Mouse (Mus musculus) small intestine, adult 2 months (tissue): ENCODE data around the gene Gm17267. TPM values are rescaled to one million over a fixed set of nuclear protein-coding genes. Genes with fewer than 3 reads are reported as not detected.
"Not testable (repeated sequence)": the region's sequence is repeated elsewhere in the genome, so short reads cannot be mapped to it uniquely, and the experiment has no call there.

ENCODE experiments used
- H3K27ac ChIP-seq: fragments of 200-500 bp; 2 replicates; pipeline ENCODE4 v1.5.1; 2012; ENCODE audit warnings: low read depth, low read length, control low read depth, inconsistent platforms; ENCODE audit not compliant: insufficient read depth
- H3K27me3 ChIP-seq: fragments of 200-500 bp; 2 replicates; pipeline ENCODE4 v1.6.1; 2012; ENCODE audit warnings: mild to moderate bottlenecking, moderate library complexity, low read length, inconsistent platforms; ENCODE audit not compliant: control insufficient read depth, insufficient read depth
- H3K36me3 ChIP-seq: fragments of 200-500 bp; 2 replicates; pipeline ENCODE4 v1.6.1; 2012; ENCODE audit warnings: mild to moderate bottlenecking, low read length, control low read depth, inconsistent platforms; ENCODE audit not compliant: control insufficient read depth, insufficient read depth
- H3K4me1 ChIP-seq: fragments of 200-500 bp; 2 replicates; pipeline ENCODE4 v1.6.1; 2012; ENCODE audit warnings: low read length, inconsistent platforms, mixed read lengths; ENCODE audit not compliant: control insufficient read depth, insufficient read depth, insufficient read length
- H3K4me3 ChIP-seq: fragments of 200-500 bp; 2 replicates; pipeline ENCODE4 v1.5.1; 2012; ENCODE audit warnings: low read depth, mild to moderate bottlenecking, control low read depth, inconsistent platforms, low read length, moderate library complexity
- WGBS: fragments of 180-500 bp; shearing (Covaris S2); methylation state at CpG from one replicate; pipeline ENCODE4 v1.1.7; 2018; 5-methylcytosine and 5-hydroxymethylcytosine counted together
- polyA plus RNA-seq: library from polyadenylated mRNA; depleted of rRNA; stranded (reverse); fragments of >200 nt; gene quantifications from 2 replicates; pipeline ENCODE4 v1.2.3, GENCODE M21; 2012; rRNA removed

The Gm17267 gene
- not detected in 2 replicates for polyA plus RNA-seq

- no CpG with 5 or more reads among the region's 4 CpGs for WGBS
- not testable (repeated sequence) for H3K36me3 ChIP-seq, H3K27ac ChIP-seq, H3K4me1 ChIP-seq, H3K4me3 ChIP-seq, H3K27me3 ChIP-seq
Observed at GRCm38 (mm10) chrX:126017257-126017656, at the start of gene Gm17267. TSS of gene Gm17267 (plus strand) at chrX:126017557.
